9 mouse cellular contexts compared by ENCODE assay signal in genomic region chr13:41466191-41466590, GRCm38 (mm10). TPM values are rescaled to one million over a fixed set of nuclear protein-coding genes. Genes with fewer than 3 reads are reported as not detected.
A peak's percentile ranks its signal among the peaks of the same experiment; 100 is the strongest.
DNase-seq lines count a peak whose midpoint lies in the region.
"Had no signal": no experiment of that assay in that cellular context is flagged by ENCODE, and none has a peak within 500 bp of the region (broad histone marks: within the 10 kb centered on the region; RNA-seq: fewer than 3 reads in every experiment).

No protein-coding gene starts in this region.

- no peak overlapping the region for H3K27ac ChIP-seq in forebrain, embryonic 10.5 days

- H3K4me1 ChIP-seq in forebrain, embryonic 10.5 days: peaks cover 2% of the 10 kb centered on the region; the same call in 1 of the 2 replicates

- H3K4me3 ChIP-seq in forebrain, embryonic 10.5 days: no peak overlapping the region

- peak; percentile 34 for DNase-seq in adrenal gland, postnatal 10 days
- DNase-seq in adrenal gland, postnatal 36 days: peak; percentile 42 to 48
- DNase-seq in heart, postnatal 4 days: peak; percentile 71
- peak; percentile 70 to 82 for DNase-seq in lung, adult 18-20 months
- no peak for DNase-seq in forebrain, embryonic 10.5 days (ENCODE audit: extremely low spot score, low spot score)
- DNase-seq in frontal cortex, adult 2 months (ENCODE audit: extremely low spot score in 1 of 2, low spot score in 1 of 2): no peak
- DNase-seq in left cerebral cortex, postnatal 36 days (ENCODE audit: low spot score in 2 of 2): no peak
- DNase-seq: cerebellum, postnatal 10 days; right cerebral cortex, postnatal 25 days had no signal

- no peaks in the 10 kb centered on the region for H3K9me3 ChIP-seq in forebrain, embryonic 10.5 days

- no peaks in the 10 kb centered on the region for H3K36me3 ChIP-seq in forebrain, embryonic 10.5 days (replicated peaks)

- intact Hi-C loops in left cerebral cortex, postnatal 36 days (cut with DNase I): no loop called here

- H3K27me3 ChIP-seq in forebrain, embryonic 10.5 days (ENCODE audit: poor library complexity, severe bottlenecking): no peaks in the 10 kb centered on the region

- 96% methylated on average over 1 of the region's 1 CpGs for whole genome bisulfite sequencing in forebrain, embryonic 10.5 days

RNA-seq across cellular contexts. Expression of gene Nedd9, which starts 21.0 kb away (rescaled TPM):
- 10 to 100 TPM; 21.4 to 32.6 TPM for total RNA-seq in adrenal gland, postnatal 10 days (2021)
- total RNA-seq in adrenal gland, postnatal 36 days (2021): 10 to 100 TPM; 18.0 to 21.5 TPM
- total RNA-seq in heart, postnatal 4 days (2021): 10 to 100 TPM; 40.2 to 40.3 TPM
- 16.8 and 18.4 TPM in 2 replicates for polyA plus RNA-seq in forebrain, embryonic 10.5 days (2016; fragmentation: Nextera tagmentation; extraction: Ambion mirVana)
- polyA plus RNA-seq in frontal cortex, adult 2 months (2012; rRNA removed): 4.4 and 4.9 TPM in 2 replicates
- 1 to 10 TPM; 7.5 to 7.9 TPM for total RNA-seq in left cerebral cortex, postnatal 36 days (2021)

Comparison
In these comparisons a context has a peak if more than half of its experiments do, and no peak if none do; other contexts are left out.
1. DNase-seq: peak in adrenal gland, postnatal 10 days (single experiment), adrenal gland, postnatal 36 days (2 of 2), heart, postnatal 4 days (single experiment) and lung, adult 18-20 months (2 of 2); none in forebrain, embryonic 10.5 days (single experiment), frontal cortex, adult 2 months (0 of 2) and left cerebral cortex, postnatal 36 days (0 of 2).